Mouse (Mus musculus) megakaryocyte progenitor cell, adult 5-6 weeks (primary cell): ENCODE data around the gene Hnrnpm. TPM values are rescaled to one million over a fixed set of nuclear protein-coding genes. Genes with fewer than 3 reads are reported as not detected.
"Not testable (repeated sequence)": the region's sequence is repeated elsewhere in the genome, so short reads cannot be mapped to it uniquely, and the experiment has no call there.

Source experiments
- ATAC-seq: replicated peaks from 2 replicates; pipeline ENCODE4 v1.8.0; 2016; ENCODE audit warnings: mild to moderate bottlenecking, moderate TSS enrichment, inconsistent platforms; ENCODE audit not compliant: poor library complexity
- total RNA-seq, 2 experiments: library from RNA; stranded (forward) in 1 of 2; stranded (reverse) in 1 of 2; fragments of 157-497, 149-512 nt in 1 of 2; fragments of 200-1000 nt in 1 of 2; gene quantifications; 2 replicates each; pipeline versions ENCODE4 v1.2.3 to v1.2.4; 2015 to 2017

Hnrnpm gene
- total RNA-seq, 2 experiments from 2014 or later, result 298 to 582 TPM

- no peak for ATAC-seq
These were observed 11.2 kb downstream of the Hnrnpm start for GRCm38 (mm10) chr17:33675452-33675851.

- ATAC-seq, result no peak
These were observed 12.8 kb downstream of the Hnrnpm start for GRCm38 (mm10) chr17:33673837-33674236.

GRCm38 (mm10) chr17:33669681-33670080 lies 17.0 kb downstream of the Hnrnpm start:
- ATAC-seq, result no peak

- no peak for ATAC-seq
These were observed 19.8 kb downstream of the Hnrnpm start for GRCm38 (mm10) chr17:33666813-33667212.

- ATAC-seq, result no peak
These were observed 36.7 kb downstream of the Hnrnpm start for GRCm38 (mm10) chr17:33649781-33650475.

- no peak for ATAC-seq
These were observed 41.6 kb downstream of the Hnrnpm start for GRCm38 (mm10) chr17:33645073-33645472.

- ATAC-seq, result no peak
These were observed 42.6 kb downstream of the Hnrnpm start for GRCm38 (mm10) chr17:33644068-33644467.

GRCm38 (mm10) chr17:33639743-33640142 lies 46.9 kb downstream of the Hnrnpm start:
- ATAC-seq, result peak; percentile 69

GRCm38 (mm10) chr17:33637516-33638276 lies 49.0 kb downstream of the Hnrnpm start, which contains the start of gene Pram1:
TSS of gene Pram1 (plus strand) at chr17:33638056.
- ATAC-seq, result peak; percentile 53

- no peak for ATAC-seq
These were observed 49.6 kb downstream of the Hnrnpm start for GRCm38 (mm10) chr17:33637038-33637437.

- ATAC-seq, result no peak
These were observed 54.9 kb downstream of the Hnrnpm start for GRCm38 (mm10) chr17:33631796-33632195.

- ATAC-seq, result no peak
These were observed 55.4 kb downstream of the Hnrnpm start for GRCm38 (mm10) chr17:33631236-33631635.

- no peak for ATAC-seq
These were observed 56.3 kb downstream of the Hnrnpm start for GRCm38 (mm10) chr17:33630171-33630895.

- ATAC-seq, result no peak; the same call in 1 of the 2 replicates
These were observed 57.1 kb downstream of the Hnrnpm start for GRCm38 (mm10) chr17:33629487-33630125.

- peak; percentile 97 for ATAC-seq
These were observed 57.8 kb downstream of the Hnrnpm start, which contains the start of gene Zfp414 for GRCm38 (mm10) chr17:33628621-33629486. TSS of gene Zfp414 (plus strand) at chr17:33629090.

GRCm38 (mm10) chr17:33627281-33627680 lies 59.4 kb downstream of the Hnrnpm start:
- ATAC-seq, result no peak

GRCm38 (mm10) chr17:33613726-33614125 lies 72.9 kb downstream of the Hnrnpm start:
- not testable (repeated sequence) for ATAC-seq

GRCm38 (mm10) chr17:33610548-33610947 lies 76.1 kb downstream of the Hnrnpm start:
- ATAC-seq, result peak; percentile 78

GRCm38 (mm10) chr17:33607273-33607672 lies 79.4 kb downstream of the Hnrnpm start:
- ATAC-seq, result peak; percentile 42; the same call in 1 of the 2 replicates

- ATAC-seq, result no peak
These were observed 84.7 kb downstream of the Hnrnpm start for GRCm38 (mm10) chr17:33601947-33602346.
